Mouse (Mus musculus) lung, postnatal 0 days (tissue): ENCODE data around the gene Igfbp4. TPM values are rescaled to one million over a fixed set of nuclear protein-coding genes. Genes with fewer than 3 reads are reported as not detected.

Experiments used
- ATAC-seq: fragments of 200-750 bp; cut with Nextera tagmentation; 2 replicates; pipeline ENCODE4 v1.8.0; 2017; ENCODE audit warnings: moderate library complexity
- DNase-seq: peaks from one replicate; pipeline ENCODE4 v3.0.0-alpha.2; 2016; ENCODE audit warnings: low spot score
- H3K27ac ChIP-seq: fragments of 300-500 bp; sonication (generic); 2 replicates; pipeline ENCODE4 v1.5.1; 2014; ENCODE audit warnings: antibody characterized with exemption, mild to moderate bottlenecking, low read length, mixed read lengths
- H3K27me3 ChIP-seq: fragments of 300-500 bp; sonication (generic); replicated peaks from 2 replicates; pipeline ENCODE4 v1.6.1; 2014; ENCODE audit warnings: low read length, mixed read lengths; ENCODE audit not compliant: insufficient read depth
- H3K36me3 ChIP-seq: fragments of 300-500 bp; sonication (generic); 2 replicates; pipeline ENCODE4 v1.6.1; 2014; ENCODE audit warnings: low read length, mixed read lengths; ENCODE audit not compliant: insufficient read depth
- H3K4me1 ChIP-seq: fragments of 300-500 bp; sonication (generic); 2 replicates; pipeline ENCODE4 v1.6.1; 2014; ENCODE audit warnings: antibody characterized with exemption, low read depth, low read length, mixed read lengths; ENCODE audit not compliant: insufficient read depth
- H3K4me2 ChIP-seq: fragments of 300-500 bp; sonication (generic); replicated peaks from 2 replicates; pipeline ENCODE4 v1.6.1; 2014; ENCODE audit warnings: low read depth, mild to moderate bottlenecking, low read length, moderate library complexity, mixed read lengths
- H3K4me3 ChIP-seq: fragments of 300-500 bp; sonication (generic); 2 replicates; pipeline ENCODE4 v1.5.1; 2014; ENCODE audit warnings: low read depth, low read length
- H3K9ac ChIP-seq: fragments of 300-500 bp; sonication (generic); replicated peaks from 2 replicates; pipeline ENCODE4 v1.6.1; 2014; ENCODE audit warnings: low read depth, mild to moderate bottlenecking
- H3K9me3 ChIP-seq: fragments of 300-500 bp; sonication (generic); 2 replicates; pipeline ENCODE4 v1.6.1; 2016; ENCODE audit warnings: low read length, mixed read lengths
- CTCF ChIP-seq: IDR thresholded peaks from 2 replicates; pipeline ENCODE4 v1.5.1; 2016; ENCODE audit warnings: antibody characterized with exemption, mild to moderate bottlenecking
- EP300 ChIP-seq: IDR thresholded peaks from 2 replicates; pipeline ENCODE4 v1.6.1; 2016; ENCODE audit warnings: antibody characterized with exemption, mild to moderate bottlenecking, control low read depth
- WGBS: fragments of 180-500 bp; shearing (Covaris S2); extraction: QIAGEN DNeasy Blood & Tissue Kit; methylation state at CpG from one replicate; pipeline ENCODE4 v1.1.7; 2014; 5-methylcytosine and 5-hydroxymethylcytosine counted together
- polyA plus RNA-seq: library from polyadenylated mRNA; unstranded; fragments of >200 nt; fragmentation: Nextera tagmentation; extraction: Ambion mirVana; gene quantifications from 2 replicates; pipeline ENCODE4 v1.2.1, GENCODE M21; 2015

Gene Igfbp4
- polyA plus RNA-seq, 1 experiment from 2014 or later = 433 TPM

DNA sequence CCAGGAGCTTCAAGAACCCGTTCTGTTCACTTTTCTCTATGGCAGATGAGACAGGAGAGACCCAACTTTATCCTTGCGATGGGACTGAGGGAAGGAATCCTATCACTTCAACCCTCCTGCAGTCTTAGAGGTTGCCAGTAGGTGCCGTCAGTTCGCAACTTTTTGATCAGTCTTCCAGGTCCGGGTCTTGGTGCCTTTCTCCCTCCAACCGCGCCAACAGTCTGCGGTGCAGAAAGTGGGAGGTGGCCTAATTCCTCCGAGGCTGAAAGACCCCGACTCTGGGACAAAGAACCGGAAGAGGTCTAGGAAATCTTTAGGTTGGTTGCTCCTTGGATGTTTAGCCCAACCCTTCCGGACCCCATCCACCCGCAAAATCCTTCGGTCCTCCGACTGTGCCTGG, 1.3 kb upstream of the Igfbp4 start:
- peak overlapping the region; percentile 91 for H3K4me2 ChIP-seq
- no peaks in the 10 kb centered on the region for H3K27me3 ChIP-seq
- no peaks in the 10 kb centered on the region for H3K36me3 ChIP-seq
- peak overlapping the region; percentile 88; the same call in 1 of the 2 replicates for H3K27ac ChIP-seq
- WGBS = under 1% methylated on average over 15 of the region's 15 CpGs
- peaks cover 6% of the 10 kb centered on the region; the same call in 1 of the 2 replicates for H3K4me1 ChIP-seq
- H3K4me3 ChIP-seq = peak overlapping the region; percentile 61
- H3K9ac ChIP-seq = no peak overlapping the region
- DNase-seq = peak; percentile 89
- peak; percentile 75 for ATAC-seq
- no peaks in the 10 kb centered on the region for H3K9me3 ChIP-seq
- TF ChIP-seq CTCF = peak; percentile 90
- TF ChIP-seq EP300 = no peak

GRCm38 (mm10) chr11:99040346-99040974, 584 bp upstream of the Igfbp4 start:
- Histone ChIP-seq H3K36me3 (no peaks in the 10 kb centered on the region), H3K9ac (peak overlapping the region; percentile 58), H3K4me3 (peak overlapping the region; percentile 61), H3K27ac (peak overlapping the region; percentile 88), H3K4me1 (peaks cover 9% of the 10 kb centered on the region; the same call in 1 of the 2 replicates), H3K4me2 (peak overlapping the region; percentile 91), H3K27me3 (no peaks in the 10 kb centered on the region), H3K9me3 (no peaks in the 10 kb centered on the region)
- WGBS = 1% methylated on average over 17 of the region's 17 CpGs
- peak; percentile 73 for DNase-seq
- ATAC-seq = peak; percentile 35
- TF ChIP-seq EP300 (0 out of 2 replicates have a peak, but pooled peaks have one; percentile 10), CTCF (peak; percentile 82)

DNA sequence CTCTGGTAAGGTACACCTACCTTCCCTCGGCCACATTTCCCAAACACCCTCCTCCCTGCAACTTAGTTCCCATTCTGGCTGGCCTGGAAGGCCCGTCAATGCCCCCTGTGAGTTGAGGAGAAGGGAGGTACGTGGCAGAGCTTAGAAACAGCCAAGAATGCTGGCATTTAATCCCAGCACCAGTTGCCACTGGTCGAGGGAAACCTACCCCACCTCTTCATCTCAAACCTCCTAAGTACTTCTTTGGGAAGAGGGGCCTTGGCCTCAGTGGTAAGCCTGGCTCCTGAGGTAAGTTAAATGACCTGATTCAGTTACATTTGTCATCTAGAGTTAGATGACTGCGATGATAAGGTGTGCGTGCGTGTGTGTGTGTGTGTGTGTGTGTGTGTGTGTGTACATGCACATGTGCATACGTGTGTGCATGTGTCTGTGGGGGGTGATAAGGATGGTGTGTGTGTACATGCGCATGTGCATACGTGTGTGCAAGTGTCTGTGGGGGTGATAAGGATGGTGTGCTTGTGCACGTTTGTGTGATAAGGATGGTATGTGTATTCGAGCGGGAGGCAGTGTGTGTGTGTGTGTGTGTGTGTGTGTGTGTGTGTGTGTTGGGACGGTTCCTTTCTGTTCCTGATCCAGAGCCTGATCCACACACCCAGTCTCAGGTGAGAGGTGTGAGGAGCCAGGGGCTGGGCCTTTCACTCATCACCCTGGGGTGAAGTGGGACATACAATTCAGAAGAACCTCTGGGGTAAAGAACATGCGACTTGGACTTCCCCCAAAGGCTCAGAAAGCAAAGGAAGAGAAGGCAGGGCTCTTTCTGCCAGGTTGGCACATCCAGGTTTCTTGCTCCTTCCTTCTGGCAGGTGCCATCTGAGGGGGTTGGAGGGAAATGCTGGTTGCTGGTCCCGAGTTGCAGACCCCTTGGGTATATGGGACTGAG, 1.1 kb downstream of the Igfbp4 start:
- DNase-seq = no peak
- TF ChIP-seq CTCF = no peak
- no peak for TF ChIP-seq EP300
- Histone ChIP-seq H3K4me2 (peak overlapping the region; percentile 91), H3K27me3 (no peaks in the 10 kb centered on the region), H3K9me3 (no peaks in the 10 kb centered on the region), H3K27ac (peak overlapping the region; percentile 88), H3K4me1 (peaks cover 14% of the 10 kb centered on the region; the same call in 1 of the 2 replicates), H3K9ac (peak overlapping the region; percentile 58), H3K36me3 (no peaks in the 10 kb centered on the region), H3K4me3 (peak overlapping the region; percentile 61)
- no peak for ATAC-seq
- 23% methylated on average over 16 of the region's 16 CpGs for WGBS

DNA sequence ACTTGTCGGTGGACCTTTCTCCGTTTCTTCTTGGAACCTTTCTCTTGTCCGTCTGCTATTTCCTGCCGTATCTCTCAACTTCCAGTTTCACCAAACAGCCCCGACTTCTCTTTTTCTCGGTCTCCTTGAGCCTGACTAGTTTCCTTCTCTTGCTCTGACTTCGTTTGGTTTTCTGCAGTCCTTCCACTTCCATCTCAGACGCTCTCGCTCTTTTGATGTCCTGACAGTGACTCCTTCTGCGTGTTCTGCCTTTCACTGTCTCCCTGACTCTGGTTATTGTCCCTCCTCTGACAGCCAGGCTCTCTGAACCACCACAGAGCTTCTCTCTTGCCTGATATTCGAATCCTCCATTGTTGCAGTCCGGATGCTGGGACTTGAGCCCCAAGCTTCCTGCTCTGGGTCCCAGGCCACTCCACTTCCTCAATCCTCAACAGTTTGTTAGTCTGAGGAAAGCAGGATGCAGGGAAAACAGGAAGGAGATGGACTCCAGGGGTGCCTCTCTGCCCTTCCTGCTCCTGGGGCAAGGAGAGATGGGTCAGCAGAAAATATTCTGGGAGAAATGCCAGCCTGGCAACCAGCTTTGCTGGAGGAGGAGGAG, 1.9 kb downstream of the Igfbp4 start:
- peak; percentile 9; the same call in 1 of the 2 replicates for ATAC-seq
- 20% methylated on average over 12 of the region's 12 CpGs for WGBS

DNA sequence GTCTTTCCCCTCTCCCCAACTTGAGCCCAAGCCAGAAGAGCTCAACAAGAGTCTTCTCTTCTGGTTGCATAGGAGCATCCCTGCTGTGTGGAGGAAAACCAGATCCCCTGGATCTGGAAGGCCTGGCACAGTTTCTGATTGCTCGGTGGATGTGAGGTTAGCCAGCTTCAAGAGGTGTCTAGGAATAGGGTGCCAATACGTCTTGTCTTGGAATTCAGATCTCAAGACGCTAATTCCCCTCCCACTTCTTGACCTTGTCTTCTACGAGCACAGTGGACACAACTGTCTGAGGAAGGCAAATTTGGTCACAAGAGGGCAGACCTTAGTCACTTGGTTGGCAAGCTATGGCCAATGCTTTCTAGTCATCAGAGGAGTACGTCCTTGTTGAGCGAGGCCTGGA, 2.6 kb downstream of the Igfbp4 start:
- no peak overlapping the region for H3K9ac ChIP-seq
- H3K4me2 ChIP-seq = no peak overlapping the region
- ATAC-seq (no peak), DNase-seq (no peak)
- H3K4me3 ChIP-seq = no peak overlapping the region
- H3K27ac ChIP-seq = no peak overlapping the region
- H3K36me3 ChIP-seq = no peaks in the 10 kb centered on the region
- TF ChIP-seq EP300 = no peak
- TF ChIP-seq CTCF = peak; percentile 48
- peaks cover 14% of the 10 kb centered on the region; the same call in 1 of the 2 replicates for H3K4me1 ChIP-seq
- 36% methylated on average over 6 of the region's 6 CpGs for WGBS
- H3K9me3 ChIP-seq = no peaks in the 10 kb centered on the region
- H3K27me3 ChIP-seq = no peaks in the 10 kb centered on the region

More for the DNA sequence above, 1.9 kb downstream of the Igfbp4 start:
- H3K9me3 ChIP-seq = no peaks in the 10 kb centered on the region
- peak overlapping the region; percentile 36 for H3K9ac ChIP-seq
- H3K4me2 ChIP-seq = peak overlapping the region; percentile 91
- H3K4me1 ChIP-seq = peaks cover 14% of the 10 kb centered on the region; the same call in 1 of the 2 replicates
- TF ChIP-seq CTCF (no peak), EP300 (peak; percentile 79)
- peak overlapping the region; percentile 85 for H3K27ac ChIP-seq
- DNase-seq = peak; percentile 78
- no peaks in the 10 kb centered on the region for H3K36me3 ChIP-seq
- peak overlapping the region; percentile 61 for H3K4me3 ChIP-seq
- no peaks in the 10 kb centered on the region for H3K27me3 ChIP-seq

DNA sequence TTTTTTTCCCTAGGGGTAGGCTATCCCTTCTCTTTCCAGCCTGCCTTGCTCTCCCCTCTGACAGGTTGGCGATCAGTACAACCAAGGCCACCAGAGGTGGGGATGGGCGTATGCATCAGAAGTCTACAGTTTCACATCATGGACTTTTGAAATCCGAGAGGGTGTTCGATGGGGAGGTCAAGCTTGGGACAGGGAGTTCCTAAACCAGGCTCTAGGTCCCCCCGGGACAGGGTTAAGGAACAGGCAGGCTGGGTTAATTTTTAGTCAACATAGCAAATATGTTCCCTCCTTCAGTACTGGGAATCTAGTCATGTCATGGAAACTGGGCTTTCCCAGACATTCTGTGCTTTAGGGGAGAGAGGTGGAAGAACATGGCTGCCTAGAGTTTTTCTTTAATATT, 3.3 kb downstream of the Igfbp4 start:
- ATAC-seq (no peak), DNase-seq (peak; percentile 42)
- peaks cover 14% of the 10 kb centered on the region; the same call in 1 of the 2 replicates for H3K4me1 ChIP-seq
- H3K9me3 ChIP-seq = no peaks in the 10 kb centered on the region
- no peak for TF ChIP-seq CTCF
- peak; percentile 63 for TF ChIP-seq EP300
- 56% methylated on average over 5 of the region's 5 CpGs for WGBS
- H3K27me3 ChIP-seq = no peaks in the 10 kb centered on the region
- H3K9ac ChIP-seq = no peak overlapping the region
- H3K4me3 ChIP-seq = no peak overlapping the region
- no peaks in the 10 kb centered on the region for H3K36me3 ChIP-seq
- H3K4me2 ChIP-seq = no peak overlapping the region
- no peak overlapping the region for H3K27ac ChIP-seq
